Mouse (Mus musculus): ENCODE results near the gene Tmem97. TPM values are rescaled to one million over a fixed set of nuclear protein-coding genes. Genes with fewer than 3 reads are reported as not detected.
"Not testable (repeated sequence)": the region's sequence is repeated elsewhere in the genome, so short reads cannot be mapped to it uniquely, and the experiment has no call there.

Tmem97 gene
- polyA plus RNA-seq, 2 experiments: 34.2 to 116 TPM

DNA sequence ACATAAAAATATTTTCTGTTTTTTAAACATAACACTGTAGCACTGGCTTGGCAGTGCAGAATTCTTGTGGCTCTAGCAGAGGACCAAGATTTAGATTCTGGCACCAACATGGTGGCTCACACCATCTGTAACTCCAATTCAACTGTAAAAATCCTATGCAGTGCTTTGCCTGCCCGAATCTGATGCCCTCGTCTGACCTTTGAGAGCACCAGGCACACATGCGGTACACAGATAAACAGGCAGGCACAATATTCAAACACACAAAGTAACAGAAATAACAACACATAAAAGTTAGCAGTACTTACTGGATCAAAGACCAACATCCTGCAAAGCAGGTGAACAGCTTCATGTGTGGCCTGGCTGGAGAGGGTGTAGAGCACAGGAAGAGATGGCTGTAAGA, 24.0 kb upstream of the Tmem97 start:
- ATAC-seq (ENCODE audit: insufficient read depth): no peak
- H3K9me3 ChIP-seq (ENCODE audit: control insufficient read depth, low read length): no peaks in the 10 kb centered on the region
- no peak overlapping the region for H3K27ac ChIP-seq
- no peak for TF ChIP-seq CTCF (IDR thresholded peaks at IDR 0.05; ENCODE audit: low read depth)
- TF ChIP-seq EP300 (IDR thresholded peaks at IDR 0.05; ENCODE audit: low read depth): no peak
- no peak overlapping the region for H3K9ac ChIP-seq (replicated peaks)
- DNase-seq (ENCODE audit: low read depth in 3 of 3, low spot score in 3 of 3): no peak
- 59% methylated on average over 3 of the region's 3 CpGs for WGBS (ENCODE audit: insufficient replicate concordance)
- no peak overlapping the region for H3K4me2 ChIP-seq (ENCODE audit: low read depth)
- H3K36me3 ChIP-seq (replicated peaks; ENCODE audit: control insufficient read depth, insufficient read depth, low read depth): no peaks in the 10 kb centered on the region
- no peak overlapping the region for H3K4me3 ChIP-seq (ENCODE audit: insufficient read depth in 1 of 2, low read depth in 2 of 2, low read length in 2 of 2)
- peaks cover 0 to 5% of the 10 kb centered on the region in 2 experiments; a peak in 1 of 4 replicates for H3K4me1 ChIP-seq (replicated peaks; ENCODE audit: control insufficient read depth in 2 of 2, insufficient read depth in 2 of 2, low read length in 1 of 2)
- no peaks in the 10 kb centered on the region for H3K27me3 ChIP-seq (ENCODE audit: control insufficient read depth, insufficient read depth, low read length)

DNA sequence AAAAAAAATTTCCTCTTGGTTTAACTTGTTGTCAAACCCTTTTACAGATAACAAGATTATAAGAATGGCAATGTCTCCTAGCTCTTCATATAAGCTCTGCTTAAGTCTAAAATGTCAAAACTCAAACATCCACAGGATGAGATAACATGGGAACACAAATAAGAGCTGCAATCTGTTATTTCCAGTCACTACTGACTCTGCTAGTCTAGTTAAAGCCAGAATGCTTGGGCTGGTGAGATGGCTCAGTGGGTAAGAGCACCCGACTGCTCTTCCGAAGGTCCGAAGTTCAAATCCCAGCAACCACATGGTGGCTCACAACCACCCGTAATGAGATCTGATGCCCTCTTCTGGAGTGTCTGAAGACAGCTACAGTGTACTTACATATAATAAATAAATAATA, 23.5 kb upstream of the Tmem97 start:
- H3K4me1 ChIP-seq (replicated peaks; ENCODE audit: control insufficient read depth in 2 of 2, insufficient read depth in 2 of 2, low read length in 1 of 2); DNase-seq (ENCODE audit: low read depth in 3 of 3, low spot score in 3 of 3); H3K9ac ChIP-seq (replicated peaks); H3K4me2 ChIP-seq (ENCODE audit: low read depth); H3K27ac ChIP-seq; ATAC-seq (ENCODE audit: insufficient read depth); H3K36me3 ChIP-seq (replicated peaks; ENCODE audit: control insufficient read depth, insufficient read depth, low read depth); H3K4me3 ChIP-seq (ENCODE audit: insufficient read depth in 1 of 2, low read depth in 2 of 2, low read length in 2 of 2); H3K27me3 ChIP-seq (ENCODE audit: control insufficient read depth, insufficient read depth, low read length); H3K9me3 ChIP-seq (ENCODE audit: control insufficient read depth, low read length): not testable (repeated sequence)
- WGBS (ENCODE audit: insufficient replicate concordance): 86% methylated on average over 3 of the region's 4 CpGs

DNA sequence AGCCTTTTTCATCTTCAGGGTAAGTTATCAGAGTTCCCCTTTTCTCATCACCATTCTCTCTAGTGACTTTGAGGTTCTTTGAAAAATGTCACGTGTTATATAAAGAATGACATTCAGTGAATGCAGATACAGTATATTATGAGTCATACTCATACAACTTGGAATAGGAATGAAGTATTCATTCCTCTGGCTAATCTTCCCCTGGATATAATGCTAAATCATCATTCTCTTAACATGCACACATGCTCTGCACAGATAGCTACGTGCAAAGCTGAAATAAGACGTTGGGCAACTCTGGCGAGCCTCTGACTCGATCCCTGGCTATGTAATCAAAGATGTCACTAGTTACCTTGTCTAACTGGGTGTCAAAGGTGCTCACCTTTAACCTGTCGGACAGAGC, 21.3 kb upstream of the Tmem97 start:
- Histone ChIP-seq H3K9me3 (ENCODE audit: control insufficient read depth, low read length) (no peaks in the 10 kb centered on the region), H3K4me3 (ENCODE audit: insufficient read depth in 1 of 2, low read depth in 2 of 2, low read length in 2 of 2) (no peak overlapping the region), H3K27ac (no peak overlapping the region), H3K36me3 (replicated peaks; ENCODE audit: control insufficient read depth, insufficient read depth, low read depth) (no peaks in the 10 kb centered on the region), H3K27me3 (ENCODE audit: control insufficient read depth, insufficient read depth, low read length) (no peaks in the 10 kb centered on the region), H3K4me1 (replicated peaks; ENCODE audit: control insufficient read depth in 2 of 2, insufficient read depth in 2 of 2, low read length in 1 of 2) (peaks cover 0 to 8% of the 10 kb centered on the region in 2 experiments; a peak in 2 of 4 replicates), H3K9ac (replicated peaks) (no peak overlapping the region), H3K4me2 (ENCODE audit: low read depth) (no peak overlapping the region)
- WGBS (ENCODE audit: insufficient replicate concordance): 45% methylated on average over 6 of the region's 6 CpGs
- ATAC-seq (ENCODE audit: insufficient read depth) (no peak), DNase-seq (ENCODE audit: low read depth in 3 of 3, low spot score in 3 of 3) (no peak)
- TF ChIP-seq EP300 (IDR thresholded peaks at IDR 0.05; ENCODE audit: low read depth) (no peak), CTCF (IDR thresholded peaks at IDR 0.05; ENCODE audit: low read depth) (no peak)

DNA sequence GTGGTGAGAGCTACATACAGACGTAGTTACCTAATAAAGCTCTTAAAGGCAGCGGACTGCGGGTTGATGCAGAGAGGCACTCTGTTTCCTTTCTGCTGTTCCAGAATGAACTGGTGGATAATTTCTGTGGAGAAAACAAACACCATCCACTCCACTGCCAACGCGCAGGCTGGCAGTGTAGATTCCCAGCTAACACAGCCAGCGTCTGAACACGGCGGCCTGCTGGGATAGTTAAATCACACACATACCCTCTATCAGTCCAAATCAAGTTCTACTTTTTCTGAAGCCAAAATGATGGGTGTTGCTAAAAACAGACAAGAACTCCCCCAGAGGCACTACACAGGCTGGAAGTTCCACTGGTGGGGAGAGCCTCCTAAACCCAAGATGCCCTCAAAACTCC, 20.9 kb upstream of the Tmem97 start:
- TF ChIP-seq EP300 (IDR thresholded peaks at IDR 0.05; ENCODE audit: low read depth): no peak
- TF ChIP-seq CTCF (IDR thresholded peaks at IDR 0.05; ENCODE audit: low read depth): no peak
- Histone ChIP-seq H3K27me3 (ENCODE audit: control insufficient read depth, insufficient read depth, low read length) (no peaks in the 10 kb centered on the region), H3K4me1 (replicated peaks; ENCODE audit: control insufficient read depth in 2 of 2, insufficient read depth in 2 of 2, low read length in 1 of 2) (peaks cover 0 to 10% of the 10 kb centered on the region in 2 experiments; a peak in 2 of 4 replicates), H3K27ac (no peak overlapping the region), H3K4me2 (ENCODE audit: low read depth) (no peak overlapping the region), H3K36me3 (replicated peaks; ENCODE audit: control insufficient read depth, insufficient read depth, low read depth) (no peaks in the 10 kb centered on the region), H3K9me3 (ENCODE audit: control insufficient read depth, low read length) (no peaks in the 10 kb centered on the region), H3K4me3 (ENCODE audit: insufficient read depth in 1 of 2, low read depth in 2 of 2, low read length in 2 of 2) (no peak overlapping the region), H3K9ac (replicated peaks) (no peak overlapping the region)
- 88% methylated on average over 8 of the region's 8 CpGs for WGBS (ENCODE audit: insufficient replicate concordance)
- ATAC-seq (ENCODE audit: insufficient read depth): no peak
- DNase-seq (ENCODE audit: low read depth in 3 of 3, low spot score in 3 of 3): no peak

GRCm38 (mm10) chr11:78569806-78570205, 19.2 kb upstream of the Tmem97 start:
- ATAC-seq (ENCODE audit: insufficient read depth) (no peak), DNase-seq (ENCODE audit: low read depth in 3 of 3, low spot score in 3 of 3) (no peak)
- Histone ChIP-seq H3K27me3 (ENCODE audit: control insufficient read depth, insufficient read depth, low read length) (no peaks in the 10 kb centered on the region), H3K27ac (no peak overlapping the region), H3K9me3 (ENCODE audit: control insufficient read depth, low read length) (no peaks in the 10 kb centered on the region), H3K36me3 (replicated peaks; ENCODE audit: control insufficient read depth, insufficient read depth, low read depth) (no peaks in the 10 kb centered on the region), H3K4me3 (ENCODE audit: insufficient read depth in 1 of 2, low read depth in 2 of 2, low read length in 2 of 2) (no peak overlapping the region), H3K4me1 (replicated peaks; ENCODE audit: control insufficient read depth in 2 of 2, insufficient read depth in 2 of 2, low read length in 1 of 2) (peaks cover 0 to 9% of the 10 kb centered on the region in 2 experiments; a peak in 2 of 4 replicates), H3K4me2 (ENCODE audit: low read depth) (no peak overlapping the region), H3K9ac (replicated peaks) (no peak overlapping the region)
- WGBS (ENCODE audit: insufficient replicate concordance): 35% methylated on average over 3 of the region's 3 CpGs
- TF ChIP-seq CTCF (IDR thresholded peaks at IDR 0.05; ENCODE audit: low read depth) (no peak), EP300 (IDR thresholded peaks at IDR 0.05; ENCODE audit: low read depth) (no peak)
